Mouse (Mus musculus): ENCODE measurements at regions not wholly inside any gene's neighbourhood (a gene's known extent, or its start where the extent isn't known, plus 50 kb on each side); places are given as distances from the start of the nearest gene placed in this dataset.

GRCm38 (mm10) chr3:35699979-35700378, 53.9 kb upstream of the Atp11b start:
- TF ChIP-seq CTCF (IDR thresholded peaks at IDR 0.05; ENCODE audit: low read depth), result no peak
- Histone ChIP-seq H3K27ac (ENCODE audit: low read depth, low read length) (peak overlapping the region; percentile 50; the same call in 1 of the 2 replicates), H3K36me3 (ENCODE audit: control insufficient read depth, insufficient read depth) (no peaks in the 10 kb centered on the region), H3K4me1 (replicated peaks; ENCODE audit: control insufficient read depth, insufficient read depth, low read length) (peaks cover 4% of the 10 kb centered on the region; the same call in 1 of the 2 replicates), H3K9ac (ENCODE audit: low read depth, low read length) (no peak overlapping the region), H3K27me3 (replicated peaks; ENCODE audit: control insufficient read depth, insufficient read depth, low read length) (no peaks in the 10 kb centered on the region), H3K4me2 (replicated peaks; ENCODE audit: low read depth) (no peak overlapping the region), H3K4me3 (ENCODE audit: low read depth, low read length) (no peak overlapping the region), H3K9me3 (ENCODE audit: control insufficient read depth) (no peaks in the 10 kb centered on the region)
- ATAC-seq, result peak; percentile 83

GRCm38 (mm10) chr3:35703528-35704327, 50.2 kb upstream of the Atp11b start:
- Histone ChIP-seq H3K9me3 (ENCODE audit: control insufficient read depth) (no peaks in the 10 kb centered on the region), H3K4me3 (ENCODE audit: low read depth, low read length) (no peak overlapping the region), H3K4me2 (replicated peaks; ENCODE audit: low read depth) (no peak overlapping the region), H3K9ac (ENCODE audit: low read depth, low read length) (no peak overlapping the region), H3K4me1 (replicated peaks; ENCODE audit: control insufficient read depth, insufficient read depth, low read length) (peaks cover 4% of the 10 kb centered on the region; the same call in 1 of the 2 replicates), H3K27me3 (replicated peaks; ENCODE audit: control insufficient read depth, insufficient read depth, low read length) (no peaks in the 10 kb centered on the region), H3K36me3 (ENCODE audit: control insufficient read depth, insufficient read depth) (no peaks in the 10 kb centered on the region), H3K27ac (ENCODE audit: low read depth, low read length) (peak overlapping the region; percentile 77)
- TF ChIP-seq CTCF (IDR thresholded peaks at IDR 0.05; ENCODE audit: low read depth), result no peak
- 47% methylated on average over 8 of the region's 8 CpGs for WGBS
- ATAC-seq, result peak; percentile 77
